Mouse (Mus musculus) embryonic facial prominence, embryonic 12.5 days (tissue): ENCODE measurements around the gene Bcl6b. TPM values are rescaled to one million over a fixed set of nuclear protein-coding genes. Genes with fewer than 3 reads are reported as not detected.
A peak's percentile ranks its signal among the peaks of the same experiment; 100 is the strongest.

Experiments
- ATAC-seq: fragments of 200-750 bp; cut with Nextera tagmentation; 2 replicates; pipeline ENCODE4 v1.8.0; 2017; ENCODE audit not compliant: insufficient number of reproducible peaks, insufficient read depth, low FRiP score, low TSS enrichment
- H3K27ac ChIP-seq: fragments of 300-500 bp; sonication (generic); 2 replicates; pipeline ENCODE4 v1.5.1; 2016; ENCODE audit warnings: mild to moderate bottlenecking
- H3K27me3 ChIP-seq: fragments of 300-500 bp; sonication (generic); 2 replicates; pipeline ENCODE4 v1.6.1; 2016; ENCODE audit warnings: mild to moderate bottlenecking, moderate library complexity
- H3K36me3 ChIP-seq: fragments of 300-500 bp; sonication (generic); 2 replicates; pipeline ENCODE4 v1.6.1; 2016; ENCODE audit warnings: mild to moderate bottlenecking
- H3K4me1 ChIP-seq: fragments of 300-500 bp; sonication (generic); 2 replicates; pipeline ENCODE4 v1.6.1; 2016
- H3K4me2 ChIP-seq: fragments of 300-500 bp; sonication (generic); replicated peaks from 2 replicates; pipeline ENCODE4 v1.6.1; 2016; ENCODE audit warnings: mild to moderate bottlenecking, moderate library complexity
- H3K4me3 ChIP-seq: fragments of 300-500 bp; sonication (generic); 2 replicates; pipeline ENCODE4 v1.5.1; 2016; ENCODE audit warnings: mild to moderate bottlenecking
- H3K9ac ChIP-seq: fragments of 300-500 bp; sonication (generic); 2 replicates; pipeline ENCODE4 v1.6.1; 2016; ENCODE audit warnings: mild to moderate bottlenecking, moderate library complexity
- H3K9me3 ChIP-seq: fragments of 300-500 bp; sonication (generic); 2 replicates; pipeline ENCODE4 v1.6.1; 2016; ENCODE audit warnings: mild to moderate bottlenecking, moderate library complexity
- WGBS: fragments of 180-500 bp; shearing (Covaris S2); methylation state at CpG from one replicate; pipeline ENCODE4 v1.1.7; 2016; 5-methylcytosine and 5-hydroxymethylcytosine counted together
- microRNA counts: library from miRNA; unstranded; fragments of <30 nt; microRNA quantifications from one replicate; lab custom pipeline; 2017
- microRNA-seq: library from miRNA; unstranded; fragments of <30 nt; microRNA quantifications from one replicate; pipeline ENCODE4, GENCODE M21; 2017
- polyA plus RNA-seq: library from polyadenylated mRNA; unstranded; fragments of >200 nt; fragmentation: Nextera tagmentation; extraction: Ambion mirVana; gene quantifications from 2 replicates; pipeline ENCODE4 v1.2.1, GENCODE M21; 2016

Bcl6b gene
- polyA plus RNA-seq, 1 experiment from 2014 or later = 10.8 TPM

DNA sequence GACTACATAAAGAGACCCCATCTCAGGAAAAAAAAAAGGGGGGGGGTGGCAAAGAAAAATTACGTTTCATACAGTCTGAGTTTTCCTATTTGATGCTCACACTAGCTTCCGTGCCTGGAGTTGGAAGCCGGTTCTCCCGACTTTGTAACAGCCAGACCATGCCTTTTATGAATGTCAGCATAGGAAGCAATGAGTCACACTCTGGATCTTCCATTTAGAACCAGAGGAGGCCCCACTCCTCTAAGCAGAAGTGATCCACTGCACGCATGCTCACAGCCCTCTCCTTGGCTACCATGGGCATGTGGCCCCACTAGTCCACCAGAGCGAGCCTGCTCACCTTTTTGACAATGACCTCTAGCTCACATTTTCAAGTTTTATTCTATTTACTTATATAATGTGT, 38.4 kb downstream of the Bcl6b start:
- Histone ChIP-seq H3K4me3 (no peak overlapping the region), H3K4me2 (no peak overlapping the region), H3K4me1 (peaks cover 9% of the 10 kb centered on the region; the same call in 1 of the 2 replicates), H3K9ac (no peak overlapping the region), H3K36me3 (no peaks in the 10 kb centered on the region), H3K27me3 (no peaks in the 10 kb centered on the region), H3K9me3 (0 out of 2 replicates have a peak, but pooled peaks cover 4% of the 10 kb centered on the region), H3K27ac (no peak overlapping the region)
- no peak for ATAC-seq
- WGBS = 90% methylated on average over 6 of the region's 6 CpGs

- ATAC-seq = no peak
- no peak overlapping the region for H3K27ac ChIP-seq
- no peaks in the 10 kb centered on the region for H3K36me3 ChIP-seq
- H3K4me3 ChIP-seq = no peak overlapping the region
- WGBS = 84% methylated on average over 28 of the region's 28 CpGs
- H3K27me3 ChIP-seq = no peaks in the 10 kb centered on the region
- H3K4me2 ChIP-seq = no peak overlapping the region
- H3K9ac ChIP-seq = no peak overlapping the region
- no peaks in the 10 kb centered on the region for H3K9me3 ChIP-seq
- peaks cover 9% of the 10 kb centered on the region; the same call in 1 of the 2 replicates for H3K4me1 ChIP-seq
These were observed 40.1 kb downstream of the Bcl6b start for GRCm38 (mm10) chr11:70189319-70190134.

- no peaks in the 10 kb centered on the region for H3K4me1 ChIP-seq
- H3K27me3 ChIP-seq = no peaks in the 10 kb centered on the region
- H3K4me3 ChIP-seq = no peak overlapping the region
- no peaks in the 10 kb centered on the region for H3K36me3 ChIP-seq
- no peak overlapping the region for H3K27ac ChIP-seq
- no peak overlapping the region for H3K4me2 ChIP-seq
- ATAC-seq = no peak
- no peak overlapping the region for H3K9ac ChIP-seq
- H3K9me3 ChIP-seq = no peaks in the 10 kb centered on the region
- WGBS = 63% methylated on average over 7 of the region's 7 CpGs
These were observed 44.5 kb downstream of the Bcl6b start for GRCm38 (mm10) chr11:70185120-70185519.

DNA sequence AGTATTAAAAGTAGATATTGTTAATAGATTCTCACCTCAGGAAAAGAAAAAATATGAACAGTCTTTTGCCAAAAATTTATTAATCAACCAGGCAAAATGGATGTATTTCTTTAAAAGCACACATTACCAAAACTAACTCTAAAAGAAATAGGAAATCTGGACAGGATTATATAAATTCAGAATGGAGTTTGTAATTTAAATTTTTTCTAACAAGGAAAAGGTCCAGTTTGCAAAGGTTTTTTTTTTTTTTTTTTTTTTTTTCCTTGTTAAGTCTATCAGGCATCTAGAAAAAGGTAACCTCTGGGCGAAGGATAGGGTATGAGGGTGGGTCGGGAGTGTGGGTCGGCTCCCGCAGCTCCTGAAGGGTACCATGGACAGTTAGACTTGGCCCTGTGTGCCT, 49.1 kb downstream of the Bcl6b start:
- WGBS = 85% methylated on average over 4 of the region's 4 CpGs

GRCm38 (mm10) chr11:70179401-70179800, 50.2 kb downstream of the Bcl6b start:
- Histone ChIP-seq H3K27ac (no peak overlapping the region), H3K36me3 (no peaks in the 10 kb centered on the region), H3K9ac (no peak overlapping the region), H3K4me3 (no peak overlapping the region), H3K4me1 (peaks cover 3% of the 10 kb centered on the region; the same call in 1 of the 2 replicates), H3K27me3 (no peaks in the 10 kb centered on the region), H3K9me3 (no peaks in the 10 kb centered on the region), H3K4me2 (no peak overlapping the region)
- ATAC-seq = no peak
- 30% methylated on average over 14 of the region's 14 CpGs for WGBS

More for the DNA sequence above, 49.1 kb downstream of the Bcl6b start:
- H3K4me2 ChIP-seq = no peak overlapping the region
- no peak overlapping the region for H3K27ac ChIP-seq
- no peak for ATAC-seq
- no peak overlapping the region for H3K4me3 ChIP-seq
- no peaks in the 10 kb centered on the region for H3K27me3 ChIP-seq
- no peak overlapping the region for H3K9ac ChIP-seq
- peaks cover 3% of the 10 kb centered on the region; the same call in 1 of the 2 replicates for H3K4me1 ChIP-seq
- no peaks in the 10 kb centered on the region for H3K36me3 ChIP-seq
- no peaks in the 10 kb centered on the region for H3K9me3 ChIP-seq

GRCm38 (mm10) chr11:70178756-70179155, 50.8 kb downstream of the Bcl6b start:
- Histone ChIP-seq H3K4me1 (peaks cover 3% of the 10 kb centered on the region; the same call in 1 of the 2 replicates), H3K9ac (no peak overlapping the region), H3K4me2 (no peak overlapping the region), H3K4me3 (no peak overlapping the region), H3K36me3 (no peaks in the 10 kb centered on the region), H3K27me3 (no peaks in the 10 kb centered on the region), H3K9me3 (no peaks in the 10 kb centered on the region), H3K27ac (no peak overlapping the region)
- no peak for ATAC-seq
- 81% methylated on average over 11 of the region's 11 CpGs for WGBS

DNA sequence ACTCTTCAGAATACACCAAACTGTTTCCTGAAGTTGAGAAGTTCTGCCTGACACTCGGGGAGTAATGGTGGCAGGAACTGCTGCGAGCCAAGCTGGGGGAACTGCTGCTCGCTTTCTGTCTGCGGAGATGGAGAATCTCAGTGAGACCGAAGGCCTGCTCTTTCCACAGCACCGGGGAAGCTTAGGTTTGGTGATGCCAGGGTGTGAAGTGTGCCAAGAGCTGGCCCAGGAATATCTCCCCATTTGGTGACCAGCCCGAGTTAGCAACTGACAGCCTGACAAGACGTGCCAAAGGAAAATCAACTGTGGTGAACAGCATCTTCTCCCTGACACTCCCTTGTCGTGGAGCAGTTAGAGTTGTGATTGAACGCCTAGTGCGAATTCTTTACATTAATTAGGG, 51.3 kb downstream of the Bcl6b start:
- ATAC-seq = no peak
- no peaks in the 10 kb centered on the region for H3K27me3 ChIP-seq
- H3K4me3 ChIP-seq = no peak overlapping the region
- H3K9me3 ChIP-seq = no peaks in the 10 kb centered on the region
- no peak overlapping the region for H3K9ac ChIP-seq
- no peak overlapping the region for H3K4me2 ChIP-seq
- no peak overlapping the region for H3K27ac ChIP-seq
- peaks cover 3% of the 10 kb centered on the region; the same call in 1 of the 2 replicates for H3K4me1 ChIP-seq
- WGBS = 86% methylated on average over 11 of the region's 11 CpGs
- H3K36me3 ChIP-seq = no peaks in the 10 kb centered on the region

GRCm38 (mm10) chr11:70177647-70178046, 52.0 kb downstream of the Bcl6b start:
- Histone ChIP-seq H3K36me3 (no peaks in the 10 kb centered on the region), H3K27ac (no peak overlapping the region), H3K4me2 (no peak overlapping the region), H3K4me3 (no peak overlapping the region), H3K27me3 (no peaks in the 10 kb centered on the region), H3K9me3 (no peaks in the 10 kb centered on the region), H3K4me1 (peaks cover 3% of the 10 kb centered on the region; the same call in 1 of the 2 replicates), H3K9ac (no peak overlapping the region)
- ATAC-seq = no peak
- 73% methylated on average over 8 of the region's 8 CpGs for WGBS

GRCm38 (mm10) chr11:70174491-70174890, 55.1 kb downstream of the Bcl6b start:
- Histone ChIP-seq H3K4me2 (no peak overlapping the region), H3K4me1 (peaks cover 3% of the 10 kb centered on the region; the same call in 1 of the 2 replicates), H3K9ac (no peak overlapping the region), H3K9me3 (no peaks in the 10 kb centered on the region), H3K4me3 (no peak overlapping the region), H3K36me3 (no peaks in the 10 kb centered on the region), H3K27me3 (no peaks in the 10 kb centered on the region), H3K27ac (no peak overlapping the region)
- ATAC-seq = no peak
- WGBS = 91% methylated on average over 4 of the region's 4 CpGs

MicroRNAs encoded within 50 kb of the gene (microRNA counts, 519-probe panel; counts per million panel counts)
- microRNA mmu-miR-195 (lab: Ali Mortazavi, UCI) (460 counts per million, percentile 65 among the panel's probes with 10 or more counts), microRNA mmu-miR-497 (lab: Ali Mortazavi, UCI) (460 counts per million, percentile 65 among the panel's probes with 10 or more counts)

Small RNA genes within 50 kb of the gene (microRNA-seq; reads per million reads assigned to microRNA genes)
- gene Mir195a (699 reads per million, percentile 73 among the genes with 10 or more reads in this experiment), gene Mir497 (not detected), gene Mir497b (not detected)

Other genes with a start within 250 kb of the Bcl6b start
- gene Ctdnep1, start 248.6 kb downstream of the Bcl6b start, polyA plus RNA-seq = 32.4 and 32.8 TPM in 2 replicates
- 123 and 130 TPM in 2 replicates for gene Elp5, start 247.3 kb downstream of the Bcl6b start, polyA plus RNA-seq
- gene Gabarap, start 238.7 kb downstream of the Bcl6b start, polyA plus RNA-seq = 463 and 471 TPM in 2 replicates
- 95.1 and 99.1 TPM in 2 replicates for gene Phf23, start 234.0 kb downstream of the Bcl6b start, polyA plus RNA-seq
- gene Dvl2, start 229.2 kb downstream of the Bcl6b start, polyA plus RNA-seq = 67.2 and 70.3 TPM in 2 replicates
- 66.8 and 70.4 TPM in 2 replicates for gene Acadvl, start 214.4 kb downstream of the Bcl6b start, polyA plus RNA-seq
- gene Dlg4, start 212.9 kb downstream of the Bcl6b start, polyA plus RNA-seq = 12.6 and 14.9 TPM in 2 replicates
- gene Asgr1, start 175.7 kb downstream of the Bcl6b start, polyA plus RNA-seq = 0.51 and 0.83 TPM in 2 replicates
- gene Asgr2, start 137.2 kb downstream of the Bcl6b start, polyA plus RNA-seq = not detected in 2 replicates
- gene Mgl2, start 99.5 kb downstream of the Bcl6b start, polyA plus RNA-seq = 0.41 TPM in 1 of 2 replicates, not detected in the other
- 0.29 TPM in 1 of 2 replicates, not detected in the other for gene Clec10a, start 73.6 kb downstream of the Bcl6b start, polyA plus RNA-seq
- 1.5 and 2.0 TPM in 2 replicates for gene Slc16a11, start 17.0 kb downstream of the Bcl6b start, polyA plus RNA-seq
- 12.8 and 13.3 TPM in 2 replicates for gene Slc16a13, start 8.7 kb downstream of the Bcl6b start, polyA plus RNA-seq
- 193 and 202 TPM in 2 replicates for gene 0610010K14Rik, start 8.1 kb upstream of the Bcl6b start, polyA plus RNA-seq
- gene Gm21988, start 10.0 kb upstream of the Bcl6b start, polyA plus RNA-seq = 9.9 and 13.2 TPM in 2 replicates
- 136 and 148 TPM in 2 replicates for gene Rnasek, start 10.0 kb upstream of the Bcl6b start, polyA plus RNA-seq
- 2.9 and 4.0 TPM in 2 replicates for gene Alox12, start 25.6 kb upstream of the Bcl6b start, polyA plus RNA-seq
- gene Alox12e, start 92.8 kb upstream of the Bcl6b start, polyA plus RNA-seq = not detected in 2 replicates
- gene Alox15, start 122.2 kb upstream of the Bcl6b start, polyA plus RNA-seq = 0.29 TPM in 2 replicates
- gene Pelp1, start 180.2 kb upstream of the Bcl6b start, polyA plus RNA-seq = 41.9 and 46.4 TPM in 2 replicates
- 21.7 and 23.7 TPM in 2 replicates for gene Arrb2, start 202.8 kb upstream of the Bcl6b start, polyA plus RNA-seq
- gene Med11, start 222.1 kb upstream of the Bcl6b start, polyA plus RNA-seq = 41.4 and 44.5 TPM in 2 replicates
- gene Zmynd15, start 229.6 kb upstream of the Bcl6b start, polyA plus RNA-seq = 0.27 and 0.46 TPM in 2 replicates
- 1.4 and 2.2 TPM in 2 replicates for gene Cxcl16, start 230.2 kb upstream of the Bcl6b start, polyA plus RNA-seq